Mouse (Mus musculus): ENCODE measurements at regions not wholly inside any gene's neighbourhood (a gene's known extent, or its start where the extent isn't known, plus 50 kb on each side); places are given as distances from the start of the nearest gene placed in this dataset.

DNA sequence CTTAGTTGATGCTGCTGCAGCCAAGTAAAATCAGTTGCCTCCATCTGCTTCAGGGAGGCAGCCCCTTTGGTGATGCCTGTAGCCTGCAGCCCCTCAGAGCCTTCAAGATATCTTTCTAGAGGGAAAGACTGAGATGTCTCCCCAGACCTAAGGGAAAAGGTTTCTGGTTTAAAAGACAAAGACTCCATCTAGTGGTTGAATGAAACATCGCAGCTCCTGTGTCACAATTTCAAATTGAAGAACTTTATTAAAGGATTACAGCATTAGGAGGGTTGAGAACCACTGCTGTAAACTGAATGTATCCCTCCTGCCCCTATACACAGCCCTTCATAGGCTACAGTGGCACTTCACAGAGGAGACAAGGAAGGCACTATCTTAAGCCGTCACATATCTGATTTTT is 243.1 kb downstream of the Lmx1a start:
- TF ChIP-seq POLR2A (IDR thresholded peaks at IDR 0.05; ENCODE audit: control insufficient read depth, low read depth, low read length) = no peak
- peak; percentile 10; the same call in 1 of the 2 replicates for TF ChIP-seq CTCF (IDR thresholded peaks at IDR 0.05; ENCODE audit: control insufficient read depth, insufficient read depth, insufficient replicate concordance, low read depth, low read length)
- Histone ChIP-seq H3K36me3 (ENCODE audit: control insufficient read depth, insufficient read depth, low read length) (no peaks in the 10 kb centered on the region), H3K27me3 (ENCODE audit: control insufficient read depth, insufficient read depth, low read length) (no peaks in the 10 kb centered on the region), H3K27ac (ENCODE audit: control insufficient read depth, insufficient read depth, low read depth, low read length) (no peak overlapping the region), H3K4me1 (ENCODE audit: control insufficient read depth, insufficient read depth, low read length) (no peaks in the 10 kb centered on the region), H3K4me3 (ENCODE audit: control insufficient read depth, low read depth, low read length) (no peak overlapping the region)

DNA sequence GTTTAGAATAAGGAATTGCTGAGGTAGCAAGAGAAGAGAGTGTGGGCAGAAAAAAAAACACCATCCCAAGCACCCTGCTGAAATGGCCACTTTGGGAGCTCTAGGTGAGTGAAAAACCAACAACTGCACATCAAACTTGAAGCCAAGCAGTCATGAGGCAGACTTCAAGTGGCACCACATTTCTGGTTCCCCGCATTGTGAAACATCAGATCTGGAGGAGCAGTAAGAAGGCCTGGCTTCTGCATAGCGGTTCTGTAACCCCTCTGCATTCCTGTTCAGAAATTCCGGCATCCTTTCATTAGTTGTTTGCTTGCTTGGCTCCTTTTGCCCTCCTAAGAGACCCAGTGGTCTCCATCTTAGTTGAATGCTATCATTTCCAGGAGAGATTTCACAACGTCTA is 247.7 kb downstream of the Lmx1a start:
- Histone ChIP-seq H3K27me3 (ENCODE audit: control insufficient read depth, insufficient read depth, low read length) (no peaks in the 10 kb centered on the region), H3K27ac (ENCODE audit: control insufficient read depth, insufficient read depth, low read depth, low read length) (no peak overlapping the region), H3K4me1 (ENCODE audit: control insufficient read depth, insufficient read depth, low read length) (no peaks in the 10 kb centered on the region), H3K4me3 (ENCODE audit: control insufficient read depth, low read depth, low read length) (no peak overlapping the region), H3K36me3 (ENCODE audit: control insufficient read depth, insufficient read depth, low read length) (no peaks in the 10 kb centered on the region)
- no peak for TF ChIP-seq POLR2A (IDR thresholded peaks at IDR 0.05; ENCODE audit: control insufficient read depth, low read depth, low read length)
- no peak for TF ChIP-seq CTCF (IDR thresholded peaks at IDR 0.05; ENCODE audit: control insufficient read depth, insufficient read depth, insufficient replicate concordance, low read depth, low read length)

DNA sequence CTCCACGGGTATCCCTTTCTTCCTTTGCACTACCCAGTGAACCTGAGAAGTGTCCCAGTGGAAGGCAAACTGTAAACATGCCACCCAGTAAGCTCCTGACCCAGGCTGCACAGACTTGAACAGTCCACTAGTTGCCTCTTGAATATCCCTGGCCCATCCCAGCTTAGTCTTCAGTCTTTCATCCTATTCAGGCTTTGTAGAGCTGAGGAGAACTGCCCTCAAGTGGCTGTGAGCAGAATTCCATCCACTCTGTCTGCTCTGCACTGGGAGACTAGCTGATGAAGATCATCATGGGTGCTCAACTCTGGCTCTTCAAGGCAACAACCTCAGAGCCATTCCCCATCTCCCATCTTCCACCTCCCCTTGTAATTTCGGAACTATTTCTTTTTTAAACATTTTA is 249.1 kb downstream of the Lmx1a start:
- H3K27ac ChIP-seq (ENCODE audit: control insufficient read depth, insufficient read depth, low read depth, low read length) = no peak overlapping the region
- no peaks in the 10 kb centered on the region for H3K27me3 ChIP-seq (ENCODE audit: control insufficient read depth, insufficient read depth, low read length)
- H3K4me3 ChIP-seq (ENCODE audit: control insufficient read depth, low read depth, low read length) = no peak overlapping the region
- H3K36me3 ChIP-seq (ENCODE audit: control insufficient read depth, insufficient read depth, low read length) = no peaks in the 10 kb centered on the region
- TF ChIP-seq POLR2A (IDR thresholded peaks at IDR 0.05; ENCODE audit: control insufficient read depth, low read depth, low read length) (no peak), CTCF (IDR thresholded peaks at IDR 0.05; ENCODE audit: control insufficient read depth, insufficient read depth, insufficient replicate concordance, low read depth, low read length) (no peak)
- H3K4me1 ChIP-seq (ENCODE audit: control insufficient read depth, insufficient read depth, low read length) = no peaks in the 10 kb centered on the region

DNA sequence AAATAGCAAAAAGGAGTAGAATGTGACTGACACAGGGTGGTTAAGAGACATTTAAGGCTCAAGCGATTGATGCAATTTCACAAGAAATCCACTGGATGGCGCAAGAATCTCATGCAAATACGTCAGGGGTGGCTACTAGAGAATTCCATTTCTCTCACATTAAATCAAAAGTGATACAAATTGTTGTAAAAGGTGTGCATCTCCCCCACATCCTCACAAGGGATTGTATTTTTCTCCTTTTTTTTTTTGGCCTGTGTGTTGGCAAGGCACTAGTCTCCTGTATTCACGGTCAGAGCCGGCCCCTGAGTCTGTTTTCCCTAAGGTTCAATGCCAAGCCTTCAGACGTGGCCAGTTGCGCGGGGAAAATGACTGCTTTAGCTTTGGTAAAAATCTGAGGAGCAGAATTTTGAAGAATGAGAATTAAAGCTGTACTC is 253.0 kb downstream of the Lmx1a start:
- no peak overlapping the region for H3K27ac ChIP-seq (ENCODE audit: control insufficient read depth, insufficient read depth, low read depth, low read length)
- H3K27me3 ChIP-seq (ENCODE audit: control insufficient read depth, insufficient read depth, low read length) = no peaks in the 10 kb centered on the region
- no peak overlapping the region for H3K4me3 ChIP-seq (ENCODE audit: control insufficient read depth, low read depth, low read length)
- H3K4me1 ChIP-seq (ENCODE audit: control insufficient read depth, insufficient read depth, low read length) = no peaks in the 10 kb centered on the region
- TF ChIP-seq CTCF (IDR thresholded peaks at IDR 0.05; ENCODE audit: control insufficient read depth, insufficient read depth, insufficient replicate concordance, low read depth, low read length) (peak; percentile 11; the same call in 1 of the 2 replicates), POLR2A (IDR thresholded peaks at IDR 0.05; ENCODE audit: control insufficient read depth, low read depth, low read length) (no peak)
- no peaks in the 10 kb centered on the region for H3K36me3 ChIP-seq (ENCODE audit: control insufficient read depth, insufficient read depth, low read length)

DNA sequence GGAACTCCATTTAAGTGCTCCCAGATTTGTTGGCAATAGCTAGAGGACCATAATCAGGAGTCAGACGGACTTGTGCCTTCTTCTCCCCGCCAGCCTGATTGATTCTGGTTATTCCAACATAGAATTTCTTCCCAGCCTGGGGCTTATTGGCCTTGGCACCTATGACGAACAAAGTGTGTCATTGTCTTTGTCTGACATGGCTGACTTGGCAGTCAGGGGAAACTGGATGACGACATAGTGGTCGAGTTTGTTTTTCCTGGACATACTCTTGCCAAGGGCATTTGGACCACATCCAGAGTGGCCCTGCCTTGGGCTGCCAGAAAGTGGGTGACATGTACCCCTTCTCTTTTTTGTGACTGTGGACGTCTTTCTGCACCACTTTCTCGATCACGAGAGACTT is 254.1 kb downstream of the Lmx1a start:
- TF ChIP-seq POLR2A (IDR thresholded peaks at IDR 0.05; ENCODE audit: control insufficient read depth, low read depth, low read length) = no peak
- no peak for TF ChIP-seq CTCF (IDR thresholded peaks at IDR 0.05; ENCODE audit: control insufficient read depth, insufficient read depth, insufficient replicate concordance, low read depth, low read length)
- Histone ChIP-seq H3K27me3 (ENCODE audit: control insufficient read depth, insufficient read depth, low read length) (no peaks in the 10 kb centered on the region), H3K27ac (ENCODE audit: control insufficient read depth, insufficient read depth, low read depth, low read length) (no peak overlapping the region), H3K4me3 (ENCODE audit: control insufficient read depth, low read depth, low read length) (no peak overlapping the region), H3K36me3 (ENCODE audit: control insufficient read depth, insufficient read depth, low read length) (no peaks in the 10 kb centered on the region), H3K4me1 (ENCODE audit: control insufficient read depth, insufficient read depth, low read length) (no peaks in the 10 kb centered on the region)

DNA sequence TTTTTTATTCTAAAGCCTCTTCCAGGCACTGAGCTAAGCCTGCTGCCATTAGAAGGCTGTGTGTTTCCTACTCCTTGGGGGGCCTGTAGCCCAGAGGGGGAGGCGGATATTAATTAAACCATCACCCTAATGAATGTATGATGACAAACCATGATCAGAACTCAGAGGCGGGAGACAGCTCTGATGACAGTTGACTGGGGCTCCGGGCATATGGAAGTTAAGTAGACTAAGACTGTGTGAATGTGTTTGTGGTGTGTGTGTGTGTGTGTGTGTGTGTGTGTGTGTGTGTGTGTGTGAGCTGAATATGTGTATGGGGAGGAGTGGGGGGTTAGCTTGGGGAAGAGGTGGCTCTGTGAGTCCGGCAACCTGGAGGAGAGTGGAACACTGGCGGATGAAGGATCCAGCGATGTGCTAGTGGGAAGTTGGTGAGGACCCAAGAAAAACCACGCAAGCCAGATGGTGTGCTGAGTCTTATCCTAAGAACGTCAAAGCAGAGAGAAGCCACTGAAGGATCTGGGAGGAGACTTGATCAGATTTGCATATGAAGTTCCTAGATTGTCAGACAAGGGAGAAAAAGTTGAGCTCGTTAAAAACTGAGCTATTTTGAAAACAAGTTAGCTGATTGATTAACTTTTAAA is 256.7 kb downstream of the Lmx1a start:
- Histone ChIP-seq H3K36me3 (ENCODE audit: control insufficient read depth, insufficient read depth, low read length) (no peaks in the 10 kb centered on the region), H3K4me1 (ENCODE audit: control insufficient read depth, insufficient read depth, low read length) (no peaks in the 10 kb centered on the region), H3K4me3 (ENCODE audit: control insufficient read depth, low read depth, low read length) (no peak overlapping the region), H3K27ac (ENCODE audit: control insufficient read depth, insufficient read depth, low read depth, low read length) (no peak overlapping the region), H3K27me3 (ENCODE audit: control insufficient read depth, insufficient read depth, low read length) (no peaks in the 10 kb centered on the region)
- no peak for TF ChIP-seq POLR2A (IDR thresholded peaks at IDR 0.05; ENCODE audit: control insufficient read depth, low read depth, low read length)
- no peak for TF ChIP-seq CTCF (IDR thresholded peaks at IDR 0.05; ENCODE audit: control insufficient read depth, insufficient read depth, insufficient replicate concordance, low read depth, low read length)

DNA sequence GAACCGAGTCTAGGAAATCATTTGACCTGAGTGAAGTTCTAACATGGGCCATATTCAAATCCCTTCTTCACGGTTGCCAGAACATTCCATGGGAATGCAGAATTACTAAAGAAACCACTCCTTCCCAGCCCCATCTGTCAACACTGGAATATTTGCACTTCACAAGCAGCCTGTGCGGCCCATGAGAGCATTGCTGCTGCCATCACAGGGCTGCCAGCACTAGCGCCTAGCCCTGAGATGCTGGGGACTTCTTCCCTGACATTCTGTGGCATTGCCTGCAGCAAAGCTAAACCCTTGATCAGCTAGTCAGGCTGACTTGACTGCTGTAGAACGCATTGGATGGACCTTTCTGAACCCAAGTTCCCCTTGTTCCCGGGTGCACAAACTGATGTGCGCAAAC is 258.8 kb downstream of the Lmx1a start:
- TF ChIP-seq CTCF (IDR thresholded peaks at IDR 0.05; ENCODE audit: control insufficient read depth, insufficient read depth, insufficient replicate concordance, low read depth, low read length) = no peak
- TF ChIP-seq POLR2A (IDR thresholded peaks at IDR 0.05; ENCODE audit: control insufficient read depth, low read depth, low read length) = no peak
- Histone ChIP-seq H3K27me3 (ENCODE audit: control insufficient read depth, insufficient read depth, low read length) (no peaks in the 10 kb centered on the region), H3K4me1 (ENCODE audit: control insufficient read depth, insufficient read depth, low read length) (no peaks in the 10 kb centered on the region), H3K27ac (ENCODE audit: control insufficient read depth, insufficient read depth, low read depth, low read length) (no peak overlapping the region), H3K4me3 (ENCODE audit: control insufficient read depth, low read depth, low read length) (no peak overlapping the region), H3K36me3 (ENCODE audit: control insufficient read depth, insufficient read depth, low read length) (no peaks in the 10 kb centered on the region)
